Mouse (Mus musculus) MEL (cell line): ENCODE measurements around the gene Bin2.

Experiments used
- CTCF ChIP-seq, 3 experiments: IDR thresholded peaks in 2 of 3; conservative IDR thresholded peaks in 1 of 3; 2 replicates each; pipeline ENCODE4 v1.5.1; 2011 to 2012; ENCODE audit warnings: low read length in 3 of 3, low read depth in 2 of 3, mild to moderate bottlenecking in 2 of 3, improper control_type of control experiment in 1 of 3, inconsistent platforms in 1 of 3, mixed read lengths in 1 of 3, moderate library complexity in 1 of 3; ENCODE audit not compliant: control insufficient read depth in 1 of 3, insufficient read depth in 1 of 3, poor library complexity in 1 of 3, severe bottlenecking in 1 of 3
- E2F4 ChIP-seq: IDR thresholded peaks from 2 replicates; pipeline ENCODE4 v1.6.1; 2011; ENCODE audit warnings: low read depth, low read length, improper control_type of control experiment, borderline replicate concordance
- HCFC1 ChIP-seq: IDR thresholded peaks from 2 replicates; pipeline ENCODE4 v1.6.1; 2012; ENCODE audit warnings: low read depth, mild to moderate bottlenecking, inconsistent platforms, low read length, improper control_type of control experiment, moderate library complexity
- MXI1 ChIP-seq: IDR thresholded peaks from 2 replicates; pipeline ENCODE4 v1.6.1; 2011; ENCODE audit warnings: mild to moderate bottlenecking, low read depth, low read length, improper control_type of control experiment
- POLR2A ChIP-seq, 2 experiments: IDR thresholded peaks; 2 replicates each; pipeline ENCODE4 v1.6.1; 2011 to 2012; ENCODE audit warnings: low read length in 2 of 2, mild to moderate bottlenecking in 2 of 2, control low read depth in 1 of 2, improper control_type of control experiment in 1 of 2, low read depth in 1 of 2, moderate library complexity in 1 of 2; ENCODE audit not compliant: control insufficient read depth in 1 of 2, insufficient read depth in 1 of 2, poor library complexity in 1 of 2

DNA sequence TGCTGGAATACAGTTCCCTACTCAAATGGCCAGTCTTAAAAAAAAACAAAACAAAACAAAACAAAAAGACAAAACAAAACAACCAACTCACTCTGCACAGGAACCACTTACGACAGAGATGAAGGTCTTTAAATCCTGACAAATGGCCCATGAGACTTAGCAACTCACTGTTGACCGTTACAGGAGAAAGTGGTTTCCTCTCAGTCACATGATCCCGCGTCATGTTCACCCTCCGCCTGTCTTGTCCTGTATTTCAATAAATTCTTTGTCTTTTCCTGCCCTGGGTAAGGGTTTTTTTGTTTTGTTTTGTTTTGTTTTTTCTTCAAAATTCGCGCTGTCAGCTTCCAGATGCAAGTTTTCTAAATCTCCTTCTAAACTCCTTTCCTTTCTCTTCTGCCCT, 57.4 kb downstream of the Bin2 start:
- TF ChIP-seq MXI1 (no peak), POLR2A (IDR thresholded peaks at IDR 0.05; ENCODE audit: control insufficient read depth in 1 of 2, insufficient read depth in 1 of 2, low read depth in 1 of 2, low read length in 2 of 2, poor library complexity in 1 of 2) (no peak), CTCF (IDR thresholded peaks at IDR 0.05 in 2 of 3, conservative IDR thresholded peaks at IDR 0.05 in 1 of 3; ENCODE audit: control insufficient read depth in 1 of 3, insufficient read depth in 1 of 3, low read depth in 2 of 3, low read length in 3 of 3, poor library complexity in 1 of 3, severe bottlenecking in 1 of 3) (no peak), E2F4 (no peak), HCFC1 (no peak)
